Mouse (Mus musculus) left cerebral cortex, adult 11 months (tissue): ENCODE results near the gene Olfr1113.
"Not testable (repeated sequence)": the region's sequence is repeated elsewhere in the genome, so short reads cannot be mapped to it uniquely, and the experiment has no call there.

Experiments
- DNase-seq: peaks from one replicate; pipeline ENCODE4 v3.0.0; 2022; ENCODE audit warnings: low spot score

Olfr1113 gene

DNA sequence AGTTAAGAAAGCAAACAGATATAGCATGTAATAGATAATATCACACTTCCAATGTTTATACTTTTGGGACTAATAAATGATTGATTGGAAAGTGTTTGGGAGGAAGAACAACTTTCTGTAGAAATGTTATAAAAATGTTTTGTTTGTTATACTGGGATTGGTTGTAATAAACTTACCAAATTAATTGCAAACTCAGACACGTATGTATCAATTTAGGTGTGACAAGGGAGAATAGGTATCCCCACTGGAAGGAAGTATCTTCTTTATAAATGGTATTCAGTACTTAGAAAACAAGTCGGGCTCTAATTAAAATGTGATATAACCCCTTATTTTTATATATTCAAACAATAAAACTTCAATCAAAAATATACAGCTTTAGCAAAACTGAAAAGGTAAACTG lies at the start of gene Olfr1113:
Gene Olfr1113, plus strand, starts transcription at position 301 of the 400 bp plus-strand sequence.
- DNase-seq, result no peak

DNA sequence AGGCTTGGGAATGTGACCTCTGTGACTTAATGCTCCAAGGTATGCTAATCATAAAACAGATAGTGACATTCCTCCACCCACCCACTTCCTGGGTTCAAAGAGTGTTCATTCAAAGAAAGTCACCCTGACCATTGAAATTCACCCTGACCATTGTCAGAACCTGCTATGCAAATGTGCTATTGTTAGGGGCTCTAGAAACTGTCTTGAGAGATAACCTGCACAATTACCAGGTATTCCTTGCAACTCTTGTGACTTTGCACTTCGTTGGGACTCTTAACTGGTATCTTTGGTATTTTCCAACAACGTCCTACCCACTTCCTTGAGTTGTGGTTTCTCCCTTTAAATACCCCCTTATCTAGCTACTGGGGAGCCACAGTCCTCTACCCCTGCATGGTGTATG lies 41.0 kb upstream of the Olfr1113 start:
- not testable (repeated sequence) for DNase-seq

DNA sequence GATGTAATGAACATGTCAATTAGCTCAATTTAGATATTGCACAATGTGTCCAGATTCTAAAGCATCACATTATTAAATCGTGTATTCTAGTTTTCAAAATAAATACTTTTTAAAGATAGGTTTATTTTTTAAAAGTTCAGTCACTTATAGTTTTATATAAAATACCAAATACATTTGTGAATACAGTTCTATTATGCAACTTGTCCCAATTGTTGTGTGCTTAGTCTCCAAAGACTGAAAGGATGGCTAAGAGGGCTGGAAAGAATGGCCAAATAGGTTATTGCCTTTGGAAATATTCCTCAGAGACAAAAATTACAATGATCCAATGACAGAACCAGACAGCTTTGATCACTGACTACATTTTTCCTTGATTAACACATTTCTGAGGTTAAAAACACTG lies 21.3 kb upstream of the Olfr1113 start, which contains the start of gene Olfr1112:
Gene Olfr1112, plus strand, starts transcription at position 301 of the 400 bp plus-strand sequence.
- DNase-seq, result no peak

DNA sequence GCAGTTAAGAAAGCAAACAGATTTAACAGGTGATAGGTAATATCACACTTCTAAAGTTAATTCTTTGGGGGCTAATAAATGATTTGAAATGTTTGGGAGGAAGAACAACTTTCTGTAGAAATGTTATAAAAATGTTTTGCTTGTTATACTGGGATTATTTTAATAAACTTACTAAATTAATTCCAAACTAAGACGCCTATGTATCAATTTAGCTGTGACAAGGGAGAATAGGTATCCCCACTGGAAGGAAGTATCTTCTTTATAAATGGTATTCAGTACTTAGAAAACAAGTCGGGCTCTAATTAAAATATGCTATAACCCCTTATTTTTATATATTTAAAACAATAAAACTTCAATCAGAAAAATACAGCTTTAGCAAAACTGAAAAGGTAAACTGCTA lies 38.9 kb downstream of the Olfr1113 start, which contains the start of gene Olfr1115:
Gene Olfr1115, plus strand, starts transcription at position 301 of the 400 bp plus-strand sequence.
- DNase-seq, result no peak
